Mouse (Mus musculus) heart, adult 2 months (tissue): ENCODE measurements around the gene Ddx56.

Source experiments
- CTCF ChIP-seq: fragments of 200-600 bp; IDR thresholded peaks from 2 replicates; pipeline ENCODE4 v1.8.1; 2022; ENCODE audit warnings: antibody characterized with exemption, mild to moderate bottlenecking, moderate library complexity
- POLR2A ChIP-seq: fragments of 200-500 bp; IDR thresholded peaks from 2 replicates; pipeline ENCODE4 v1.6.1; 2011; ENCODE audit warnings: mild to moderate bottlenecking, low read depth, low read length, control low read depth; ENCODE audit not compliant: insufficient read depth

GRCm38 (mm10) chr11:6296077-6296476 is 28.5 kb upstream of the Ddx56 start:
- no peak for TF ChIP-seq POLR2A
- no peak for TF ChIP-seq CTCF
